Comparison of ENCODE assay signal across 9 mouse cellular contexts in the genomic region with DNA sequence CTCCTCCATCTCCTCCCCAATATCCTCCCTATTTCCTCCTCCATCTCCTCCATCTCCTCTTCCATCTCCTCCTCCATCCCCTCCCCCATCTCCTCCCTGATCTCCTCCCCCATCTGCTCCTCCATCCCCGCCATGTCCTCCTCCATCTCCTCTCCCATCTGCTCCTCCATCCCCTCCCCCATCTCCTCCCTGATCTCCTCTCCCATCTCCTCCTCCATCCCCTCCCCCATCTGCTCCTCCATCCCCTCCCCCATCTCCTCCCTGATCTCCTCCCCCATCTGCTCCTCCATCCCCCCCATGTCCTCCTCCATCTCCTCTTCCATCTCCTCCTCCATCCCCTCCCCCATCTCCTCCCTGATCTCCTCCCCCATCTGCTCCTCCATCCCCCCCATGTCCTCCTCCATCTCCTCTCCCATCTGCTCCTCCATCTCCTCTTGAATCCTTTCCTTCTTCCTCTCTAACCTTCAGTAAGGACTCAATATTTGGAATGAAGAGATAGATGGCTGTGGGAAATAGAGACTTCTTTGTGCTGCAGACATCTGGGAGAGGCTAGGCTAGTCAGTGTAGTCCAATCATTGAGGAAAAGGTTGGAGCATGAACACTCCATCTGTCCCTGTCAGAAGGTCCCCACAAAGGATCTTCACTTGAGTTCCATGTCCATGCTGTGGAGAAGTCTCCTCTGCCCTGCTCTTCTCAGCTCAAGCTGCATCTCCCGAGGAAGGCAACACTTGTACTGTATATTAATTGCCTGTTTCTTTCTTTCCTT. TPM values are rescaled to one million over a fixed set of nuclear protein-coding genes. Genes with fewer than 3 reads are reported as not detected.
"Had no signal": no experiment of that assay in that cellular context is flagged by ENCODE, and none has a peak within 500 bp of the region (broad histone marks: within the 10 kb centered on the region; RNA-seq: fewer than 3 reads in every experiment).

No protein-coding gene starts in this region.

RNA-seq across cellular contexts. Expression of a gene that starts 10.4 kb away (rescaled TPM):
- polyA plus RNA-seq: kidney, embryonic 15.5 days; large intestine, adult 2 months; limb, embryonic 11.5 days; limb, embryonic 15.5 days; liver, embryonic 12.5 days; liver, embryonic 16.5 days; lung, embryonic 14.5 days; midbrain, embryonic 10.5 days; stomach, embryonic 14.5 days had no signal
